Mouse (Mus musculus) neural tube, embryonic 12.5 days (tissue): ENCODE measurements around the gene Nek9. TPM values are rescaled to one million over a fixed set of nuclear protein-coding genes. Genes with fewer than 3 reads are reported as not detected.

ENCODE experiments used
- ATAC-seq: fragments of 200-750 bp; cut with Nextera tagmentation; 2 replicates; pipeline ENCODE4 v1.8.0; 2017; ENCODE audit warnings: low read depth, mild to moderate bottlenecking, moderate TSS enrichment, moderate library complexity; ENCODE audit not compliant: low FRiP score
- H3K27ac ChIP-seq: fragments of 300-500 bp; sonication (generic); 2 replicates; pipeline ENCODE4 v1.5.1; 2016
- H3K27me3 ChIP-seq: fragments of 300-500 bp; sonication (generic); replicated peaks from 2 replicates; pipeline ENCODE4 v1.6.1; 2016; ENCODE audit warnings: mild to moderate bottlenecking
- H3K36me3 ChIP-seq: fragments of 300-500 bp; sonication (generic); 2 replicates; pipeline ENCODE4 v1.6.1; 2016; ENCODE audit warnings: mild to moderate bottlenecking
- H3K4me1 ChIP-seq: fragments of 300-500 bp; sonication (generic); 2 replicates; pipeline ENCODE4 v1.6.1; 2016
- H3K4me2 ChIP-seq: fragments of 300-500 bp; sonication (generic); replicated peaks from 2 replicates; pipeline ENCODE4 v1.6.1; 2016; ENCODE audit warnings: mild to moderate bottlenecking
- H3K4me3 ChIP-seq: fragments of 300-500 bp; sonication (generic); 2 replicates; pipeline ENCODE4 v1.5.1; 2016
- H3K9ac ChIP-seq: fragments of 300-500 bp; sonication (generic); 2 replicates; pipeline ENCODE4 v1.6.1; 2016; ENCODE audit warnings: mild to moderate bottlenecking
- H3K9me3 ChIP-seq: fragments of 300-500 bp; sonication (generic); 2 replicates; pipeline ENCODE4 v1.6.1; 2016; ENCODE audit warnings: mild to moderate bottlenecking
- WGBS: fragments of 180-500 bp; shearing (Covaris S2); methylation state at CpG from one replicate; pipeline ENCODE4 v1.1.7; 2016; 5-methylcytosine and 5-hydroxymethylcytosine counted together
- polyA plus RNA-seq: library from polyadenylated mRNA; unstranded; fragments of >200 nt; fragmentation: Nextera tagmentation; extraction: Ambion mirVana; gene quantifications from 2 replicates; pipeline ENCODE4 v1.2.1, GENCODE M21; 2016

Nek9 gene
- polyA plus RNA-seq, 1 experiment from 2014 or later = 23.7 TPM

GRCm38 (mm10) chr12:85297345-85297997 is 41.7 kb downstream of the Nek9 start:
- H3K4me1 ChIP-seq = peaks cover 14% of the 10 kb centered on the region
- H3K27ac ChIP-seq = no peak overlapping the region

GRCm38 (mm10) chr12:85296915-85297314 is 42.2 kb downstream of the Nek9 start:
- H3K36me3 ChIP-seq = peaks cover 27% of the 10 kb centered on the region
- H3K4me2 ChIP-seq = no peak overlapping the region
- H3K27ac ChIP-seq = no peak overlapping the region
- no peak overlapping the region for H3K4me3 ChIP-seq
- H3K27me3 ChIP-seq = no peaks in the 10 kb centered on the region
- no peak for ATAC-seq
- H3K4me1 ChIP-seq = peaks cover 14% of the 10 kb centered on the region
- H3K9ac ChIP-seq = no peak overlapping the region
- peaks cover 3% of the 10 kb centered on the region; the same call in 1 of the 2 replicates for H3K9me3 ChIP-seq
- 71% methylated on average over 5 of the region's 5 CpGs for WGBS

More at GRCm38 (mm10) chr12:85297345-85297997, 41.7 kb downstream of the Nek9 start:
- Histone ChIP-seq H3K9me3 (peaks cover 3% of the 10 kb centered on the region; the same call in 1 of the 2 replicates), H3K27me3 (no peaks in the 10 kb centered on the region), H3K4me3 (no peak overlapping the region), H3K36me3 (peaks cover 31% of the 10 kb centered on the region), H3K9ac (no peak overlapping the region), H3K4me2 (no peak overlapping the region)
- no peak for ATAC-seq
- 75% methylated on average over 10 of the region's 10 CpGs for WGBS

- no peak for ATAC-seq
- Histone ChIP-seq H3K4me1 (peaks cover 14% of the 10 kb centered on the region), H3K4me3 (no peak overlapping the region)
These were observed 43.7 kb downstream of the Nek9 start for GRCm38 (mm10) chr12:85295506-85295905.

GRCm38 (mm10) chr12:85292906-85293305 is 46.3 kb downstream of the Nek9 start:
- ATAC-seq = no peak
- H3K4me3 ChIP-seq = no peak overlapping the region

More at GRCm38 (mm10) chr12:85295506-85295905, 43.7 kb downstream of the Nek9 start:
- no peak overlapping the region for H3K4me2 ChIP-seq
- H3K9ac ChIP-seq = no peak overlapping the region
- no peaks in the 10 kb centered on the region for H3K27me3 ChIP-seq
- H3K9me3 ChIP-seq = peaks cover 3% of the 10 kb centered on the region; the same call in 1 of the 2 replicates
- 93% methylated on average over 2 of the region's 2 CpGs for WGBS
- H3K27ac ChIP-seq = no peak overlapping the region
- peaks cover 12% of the 10 kb centered on the region; the same call in 1 of the 2 replicates for H3K36me3 ChIP-seq

GRCm38 (mm10) chr12:85292288-85292687 is 46.9 kb downstream of the Nek9 start:
- Histone ChIP-seq H3K4me1 (peaks cover 14% of the 10 kb centered on the region), H3K9ac (no peak overlapping the region), H3K4me3 (no peak overlapping the region), H3K4me2 (no peak overlapping the region), H3K9me3 (peaks cover 3% of the 10 kb centered on the region; the same call in 1 of the 2 replicates), H3K36me3 (no peaks in the 10 kb centered on the region), H3K27me3 (no peaks in the 10 kb centered on the region), H3K27ac (no peak overlapping the region)
- WGBS = 78% methylated on average over 6 of the region's 6 CpGs
- ATAC-seq = no peak

More at GRCm38 (mm10) chr12:85292906-85293305, 46.3 kb downstream of the Nek9 start:
- H3K9ac ChIP-seq = no peak overlapping the region
- no peak overlapping the region for H3K27ac ChIP-seq
- no peaks in the 10 kb centered on the region for H3K36me3 ChIP-seq
- peaks cover 3% of the 10 kb centered on the region; the same call in 1 of the 2 replicates for H3K9me3 ChIP-seq
- no peak overlapping the region for H3K4me2 ChIP-seq
- peaks cover 17% of the 10 kb centered on the region for H3K4me1 ChIP-seq
- no peaks in the 10 kb centered on the region for H3K27me3 ChIP-seq

- no peak overlapping the region for H3K4me2 ChIP-seq
- H3K36me3 ChIP-seq = no peaks in the 10 kb centered on the region
- ATAC-seq = no peak
- H3K27ac ChIP-seq = no peak overlapping the region
- H3K9me3 ChIP-seq = peaks cover 3% of the 10 kb centered on the region; the same call in 1 of the 2 replicates
- no peaks in the 10 kb centered on the region for H3K27me3 ChIP-seq
- no peak overlapping the region for H3K4me3 ChIP-seq
- no peak overlapping the region for H3K9ac ChIP-seq
- H3K4me1 ChIP-seq = peaks cover 14% of the 10 kb centered on the region
These were observed 47.6 kb downstream of the Nek9 start for GRCm38 (mm10) chr12:85291541-85291940.

- Histone ChIP-seq H3K27ac (no peak overlapping the region), H3K27me3 (no peaks in the 10 kb centered on the region), H3K4me1 (peaks cover 14% of the 10 kb centered on the region), H3K9me3 (peaks cover 3% of the 10 kb centered on the region; the same call in 1 of the 2 replicates), H3K4me3 (no peak overlapping the region), H3K4me2 (no peak overlapping the region), H3K36me3 (no peaks in the 10 kb centered on the region), H3K9ac (no peak overlapping the region)
- WGBS = 75% methylated on average over 10 of the region's 10 CpGs
- ATAC-seq = no peak
These were observed 48.5 kb downstream of the Nek9 start for GRCm38 (mm10) chr12:85290633-85291032.

GRCm38 (mm10) chr12:85289157-85290000 is 49.8 kb downstream of the Nek9 start:
- peaks cover 3% of the 10 kb centered on the region; the same call in 1 of the 2 replicates for H3K9me3 ChIP-seq
- peak overlapping the region; percentile 88 for H3K4me2 ChIP-seq
- 64% methylated on average over 24 of the region's 24 CpGs for WGBS
- H3K4me1 ChIP-seq = peaks cover 14% of the 10 kb centered on the region
- H3K27ac ChIP-seq = no peak overlapping the region
- ATAC-seq = no peak
- peak overlapping the region; percentile 53 for H3K4me3 ChIP-seq
- no peaks in the 10 kb centered on the region for H3K36me3 ChIP-seq
- H3K27me3 ChIP-seq = no peaks in the 10 kb centered on the region
- H3K9ac ChIP-seq = peak overlapping the region; percentile 38; the same call in 1 of the 2 replicates

GRCm38 (mm10) chr12:85288486-85289156 is 50.5 kb downstream of the Nek9 start, which contains the start of gene Zc2hc1c:
Gene Zc2hc1c (plus strand): TSS chr12:85288591.
- H3K27ac ChIP-seq = no peak within 1 kb of the TSS
- WGBS = 3% methylated on average over 30 of the region's 31 CpGs
- peak; percentile 78 for ATAC-seq
- no peaks in the 10 kb centered on the region for H3K27me3 ChIP-seq
- peak within 1 kb of the TSS; percentile 88 for H3K4me2 ChIP-seq
- peak within 1 kb of the TSS; percentile 38; the same call in 1 of the 2 replicates for H3K9ac ChIP-seq
- peak within 1 kb of the TSS; percentile 53 for H3K4me3 ChIP-seq
- no peaks in the 10 kb centered on the region for H3K9me3 ChIP-seq
- H3K36me3 ChIP-seq = no peaks in the 10 kb centered on the region
- H3K4me1 ChIP-seq = peaks cover 14% of the 10 kb centered on the region

- peak; percentile 66; the same call in 1 of the 2 replicates for ATAC-seq
- no peaks in the 10 kb centered on the region for H3K9me3 ChIP-seq
- H3K4me1 ChIP-seq = peaks cover 14% of the 10 kb centered on the region
- H3K9ac ChIP-seq = peak within 1 kb of the TSS; percentile 38; the same call in 1 of the 2 replicates
- peak within 1 kb of the TSS; percentile 88 for H3K4me2 ChIP-seq
- H3K27me3 ChIP-seq = no peaks in the 10 kb centered on the region
- 9% methylated on average over 21 of the region's 21 CpGs for WGBS
- H3K36me3 ChIP-seq = no peaks in the 10 kb centered on the region
- H3K4me3 ChIP-seq = peak within 1 kb of the TSS; percentile 53
- no peak within 1 kb of the TSS for H3K27ac ChIP-seq
These were observed 51.2 kb downstream of the Nek9 start, which contains the start of gene Acyp1 for GRCm38 (mm10) chr12:85287809-85288485. Gene Acyp1 (minus strand): TSS chr12:85288438.

GRCm38 (mm10) chr12:85286941-85287340 is 52.2 kb downstream of the Nek9 start:
- H3K4me1 ChIP-seq = peaks cover 14% of the 10 kb centered on the region
- WGBS = 27% methylated on average over 2 of the region's 5 CpGs
- ATAC-seq = no peak
- no peak overlapping the region for H3K27ac ChIP-seq
- no peaks in the 10 kb centered on the region for H3K27me3 ChIP-seq
- H3K9ac ChIP-seq = no peak overlapping the region
- no peak overlapping the region for H3K4me2 ChIP-seq
- H3K36me3 ChIP-seq = no peaks in the 10 kb centered on the region
- no peak overlapping the region for H3K4me3 ChIP-seq
- no peaks in the 10 kb centered on the region for H3K9me3 ChIP-seq
